Mouse (Mus musculus) layer of hippocampus, adult 9-11 months (tissue): ENCODE measurements around the gene Mef2a.

Experiments
- DNase-seq: peaks from one replicate; pipeline ENCODE4 v3.0.0; 2022

The Mef2a gene

DNA sequence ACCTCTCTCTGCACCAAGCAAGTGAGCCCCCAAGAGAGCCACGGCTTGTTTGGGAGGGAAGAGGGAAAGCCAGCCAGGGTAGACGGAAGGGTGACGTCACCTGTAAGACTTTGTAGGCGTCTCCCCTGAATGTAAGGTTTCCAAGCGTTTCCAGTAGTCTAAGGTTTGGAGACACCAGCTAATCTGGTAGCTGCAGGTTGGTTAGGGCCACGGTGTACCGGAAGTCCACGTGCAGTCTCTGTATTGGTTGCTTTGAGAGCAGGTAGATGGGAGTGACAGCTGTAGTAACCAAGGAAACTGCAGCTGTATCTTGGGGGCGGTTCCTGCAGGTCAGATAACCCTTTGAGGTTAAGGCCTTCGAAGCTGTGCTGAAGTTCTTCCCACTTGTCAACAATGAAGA is 166.2 kb downstream of the Mef2a start:
- no peak for DNase-seq

DNA sequence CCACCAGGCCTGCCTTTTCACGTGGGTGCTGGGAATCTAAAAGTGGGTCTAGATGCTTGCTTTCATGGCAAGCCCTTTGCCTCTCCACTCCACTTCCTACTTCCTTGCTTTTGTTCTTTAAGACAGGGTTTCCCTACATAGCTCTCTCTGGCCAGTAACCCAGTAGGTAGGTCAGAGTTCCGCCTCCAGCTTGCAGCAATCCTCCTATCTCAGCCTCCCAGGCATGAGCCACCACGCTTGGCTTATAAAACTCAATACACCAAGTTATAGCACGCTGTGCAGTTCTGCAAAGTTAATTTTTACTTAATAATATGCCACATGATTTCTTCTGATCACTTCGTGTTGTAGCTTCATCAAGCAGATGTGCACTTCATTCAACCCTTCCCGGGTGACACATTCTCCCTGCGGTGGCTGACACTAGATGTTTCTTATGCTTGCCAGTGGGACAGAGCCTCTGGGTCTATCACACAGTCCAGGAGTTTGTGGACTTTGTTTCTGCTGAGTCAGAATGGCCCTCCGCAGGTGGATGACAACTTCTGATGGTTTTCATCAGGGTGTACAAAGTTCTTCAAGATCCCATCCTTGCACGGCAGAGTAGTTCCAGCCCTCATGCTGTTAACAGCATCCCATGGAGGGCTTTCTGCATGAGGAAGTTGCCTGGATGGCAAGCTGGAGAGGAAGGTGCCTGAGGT is 166.8 kb downstream of the Mef2a start:
- no peak for DNase-seq

GRCm38 (mm10) chr7:67203625-67204024 is 169.0 kb downstream of the Mef2a start:
- DNase-seq = no peak

DNA sequence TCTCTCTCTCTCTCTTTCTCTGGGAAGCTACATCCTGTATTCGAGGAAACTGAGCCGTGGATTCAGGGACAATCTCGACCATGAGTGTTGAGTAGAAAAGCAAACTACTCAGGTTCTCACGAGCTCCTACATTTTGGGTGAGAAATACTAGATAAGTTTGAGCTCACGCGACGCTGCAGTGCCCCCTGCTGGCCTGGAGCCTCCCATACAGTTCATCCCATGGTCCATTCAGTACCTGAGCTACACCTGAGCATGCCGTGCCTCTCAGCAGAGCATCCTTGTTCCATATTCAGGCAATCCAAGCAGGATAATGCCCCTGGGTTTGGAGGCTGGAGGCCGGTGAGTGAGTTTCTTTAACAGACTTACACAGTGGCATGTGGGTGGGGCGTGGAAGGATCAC is 173.2 kb downstream of the Mef2a start:
- no peak for DNase-seq

GRCm38 (mm10) chr7:67183786-67184185 is 188.9 kb downstream of the Mef2a start:
- no peak for DNase-seq
